Mouse (Mus musculus) urinary bladder, postnatal 25 days (tissue): ENCODE measurements around the gene Syne2.
"Not testable (repeated sequence)": the region's sequence is repeated elsewhere in the genome, so short reads cannot be mapped to it uniquely, and the experiment has no call there.

Experiments used
- DNase-seq: peaks from one replicate; pipeline ENCODE4 v3.0.0; 2022; ENCODE audit warnings: low spot score

Syne2 gene

DNA sequence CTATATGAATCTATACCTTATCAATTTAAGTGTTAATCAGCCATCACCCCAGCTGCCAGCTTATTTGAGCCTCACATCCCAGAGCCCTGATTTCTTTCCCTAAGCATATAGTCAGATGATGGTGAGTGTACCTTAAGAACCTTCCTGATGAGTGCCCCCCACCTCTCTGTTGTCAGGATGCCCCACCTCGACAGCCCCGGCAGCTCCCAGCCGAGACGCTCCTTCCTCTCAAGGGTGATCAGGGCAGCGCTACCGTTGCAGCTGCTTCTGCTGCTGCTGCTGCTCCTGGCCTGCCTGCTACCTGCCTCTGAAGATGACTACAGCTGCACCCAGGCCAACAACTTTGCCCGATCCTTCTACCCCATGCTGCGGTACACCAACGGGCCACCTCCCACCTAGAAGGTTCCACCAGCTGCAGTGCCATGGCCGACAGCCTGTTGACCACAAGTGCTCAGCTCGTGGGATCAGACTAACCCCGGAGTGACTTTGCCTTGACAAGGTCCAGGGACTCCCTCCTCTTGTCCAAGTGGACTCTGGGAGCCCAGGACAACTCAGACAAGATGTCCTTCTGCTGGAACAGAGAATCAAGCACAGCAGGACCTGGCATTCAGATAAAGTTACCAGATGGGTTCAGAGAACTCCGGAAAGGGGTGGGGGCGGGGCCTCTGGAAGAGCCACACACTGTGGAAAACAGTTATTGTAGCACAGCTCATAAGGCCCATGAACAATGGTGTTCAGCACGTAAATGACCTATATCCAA is 291.9 kb downstream of the Syne2 start:
- no peak for DNase-seq

DNA sequence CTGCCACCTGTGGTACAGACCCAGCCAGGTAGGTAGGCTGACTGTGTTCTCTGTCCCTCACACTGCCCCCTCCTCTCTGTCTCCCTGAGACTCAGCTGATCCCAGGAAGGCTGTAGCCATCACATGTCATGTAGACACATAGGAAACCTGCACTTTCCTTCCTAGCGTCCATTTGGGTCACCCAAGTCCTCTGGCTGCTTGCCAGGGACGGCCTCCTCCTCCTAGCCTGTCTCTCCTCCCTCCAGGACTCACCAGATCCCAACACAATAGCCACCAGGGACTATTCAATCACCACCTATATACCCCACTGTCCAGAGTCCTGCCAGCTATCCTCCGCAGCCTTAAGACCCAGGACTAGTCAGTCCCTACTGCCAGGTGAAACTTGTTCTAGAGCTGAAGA is 293.1 kb downstream of the Syne2 start:
- no peak for DNase-seq

GRCm38 (mm10) chr12:76116577-76116976 is 298.6 kb downstream of the Syne2 start:
- DNase-seq: no peak

- no peak for DNase-seq
Measured at GRCm38 (mm10) chr12:76117632-76118153, 299.8 kb downstream of the Syne2 start.

- no peak for DNase-seq
Measured at GRCm38 (mm10) chr12:76123223-76123622, 305.3 kb downstream of the Syne2 start.

GRCm38 (mm10) chr12:76128306-76128705 is 310.4 kb downstream of the Syne2 start:
- no peak for DNase-seq

DNA sequence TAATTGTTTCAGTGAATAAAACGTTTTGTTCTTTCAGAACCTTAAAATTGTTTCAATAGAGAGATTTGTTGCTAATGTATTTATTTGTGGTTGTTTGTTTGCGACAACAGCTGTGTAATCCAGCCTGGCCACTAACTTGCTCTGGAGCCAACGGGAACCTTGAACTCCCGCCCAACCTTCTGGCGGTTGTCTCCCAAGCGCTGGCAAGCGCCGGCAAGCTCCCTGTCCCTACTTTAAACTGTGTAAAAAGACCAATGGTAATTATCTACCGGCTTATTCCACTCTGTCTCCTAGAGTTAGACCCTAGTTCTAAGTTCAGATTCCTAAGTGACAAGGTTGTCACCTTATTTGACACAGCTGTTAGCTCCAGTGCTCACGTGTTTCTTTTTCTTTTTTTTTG is 310.9 kb downstream of the Syne2 start:
- no peak for DNase-seq

GRCm38 (mm10) chr12:76130281-76130680 is 312.3 kb downstream of the Syne2 start:
- DNase-seq: no peak

DNA sequence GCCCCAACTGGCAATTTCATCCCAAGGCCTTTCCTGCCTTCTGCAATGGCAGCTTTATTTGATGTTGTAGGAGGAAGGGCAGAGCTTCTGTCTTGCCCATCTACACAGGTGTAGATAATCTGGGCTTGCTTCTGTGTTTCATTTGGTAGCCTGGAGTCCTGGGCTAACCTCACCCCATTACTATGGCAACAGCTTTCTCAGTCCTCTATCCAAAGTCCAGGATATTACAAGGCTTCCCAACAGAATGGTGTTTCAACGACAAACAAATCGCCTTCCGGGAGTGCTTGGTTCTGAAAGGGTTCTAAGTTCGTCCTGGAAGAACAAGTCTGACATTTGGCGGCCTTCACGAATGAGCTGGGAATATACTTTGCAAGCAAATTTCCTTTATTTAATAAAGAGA is 313.0 kb downstream of the Syne2 start:
- no peak for DNase-seq

DNA sequence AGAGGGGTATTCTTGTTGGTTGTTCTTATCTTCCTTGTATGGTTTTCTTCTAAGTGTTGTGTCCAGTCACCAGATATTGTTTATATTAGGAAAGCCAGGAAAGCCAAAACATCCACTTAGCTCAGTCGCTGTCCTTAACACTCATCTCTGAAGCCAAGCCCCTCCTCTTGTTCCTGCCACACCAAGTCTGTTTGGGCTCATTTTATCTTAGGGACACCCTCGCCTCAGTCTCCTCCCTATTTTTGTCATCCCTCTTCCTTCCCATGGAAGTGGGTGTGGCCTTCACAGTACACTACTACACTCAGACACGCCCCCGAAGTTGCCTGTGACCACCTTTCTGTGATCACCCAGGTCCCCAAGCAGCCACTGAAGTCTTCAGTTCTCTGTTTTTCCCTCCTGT is 314.7 kb downstream of the Syne2 start:
- no peak for DNase-seq

- not testable (repeated sequence) for DNase-seq
Measured at GRCm38 (mm10) chr12:76133081-76133480, 315.1 kb downstream of the Syne2 start.

- no peak for DNase-seq
Measured at GRCm38 (mm10) chr12:76136701-76137100, 318.8 kb downstream of the Syne2 start.

- DNase-seq: not testable (repeated sequence)
Measured at GRCm38 (mm10) chr12:76152389-76152788, 334.5 kb downstream of the Syne2 start.
